Comparison of ENCODE assay signal across 8 mouse cellular contexts in the genomic region with DNA sequence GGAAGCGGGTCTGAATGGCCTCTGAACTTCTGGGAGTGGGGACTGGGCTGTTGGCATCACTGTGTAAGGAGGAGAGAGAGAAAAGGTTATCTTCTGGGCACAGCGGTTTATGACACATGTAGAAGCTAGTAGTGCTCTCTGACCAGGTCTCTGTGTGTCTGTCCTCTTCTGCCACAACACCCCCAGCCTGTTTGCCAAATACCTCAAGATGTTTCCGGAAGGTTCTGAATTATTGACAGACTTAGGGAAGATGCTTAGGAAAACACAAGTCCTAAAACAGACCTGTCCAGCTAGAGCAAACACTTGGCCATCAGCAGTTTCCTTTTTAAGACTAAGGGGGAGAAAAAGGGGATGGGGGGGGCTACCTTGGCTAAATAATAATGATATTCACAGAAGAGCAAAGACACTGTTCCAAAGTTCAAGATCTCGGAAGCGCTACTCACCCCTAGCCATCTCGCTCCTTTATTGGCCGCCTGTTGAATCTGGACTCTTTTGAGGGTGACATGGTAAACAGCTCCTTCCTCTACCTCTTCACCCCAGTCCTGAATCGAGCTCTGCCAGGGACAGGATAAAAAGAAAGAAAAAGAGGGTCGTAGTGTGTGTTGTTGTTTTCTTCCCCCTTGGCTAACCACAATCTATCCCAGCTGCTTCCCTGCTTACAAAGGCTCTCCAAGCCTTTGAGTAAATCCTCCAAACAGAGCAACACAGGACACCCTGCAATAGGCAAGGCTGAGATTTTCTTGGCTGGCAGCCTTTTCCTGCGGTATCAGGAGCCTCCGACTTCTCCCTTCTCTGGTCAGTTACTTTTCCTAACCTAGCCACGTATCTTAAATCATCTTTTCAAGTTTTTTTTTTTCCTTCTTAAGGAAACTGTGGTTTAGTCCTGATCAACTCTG.
DNase-seq lines count a peak whose midpoint lies in the region; ATAC-seq and TF ChIP-seq lines count a peak whose summit lies in the region.

No protein-coding gene starts in this region.

- TF ChIP-seq EP300 in heart, postnatal 0 days (IDR thresholded peaks at IDR 0.05; ENCODE audit: low read depth), result no peak

- ATAC-seq in heart, postnatal 0 days (ENCODE audit: insufficient read depth, low read depth), result peak; percentile 24; the same call in 1 of the 2 replicates

- WGBS in embryonic facial prominence, embryonic 10.5 days, result 36% methylated on average over 12 of the region's 12 CpGs
- 11% methylated on average over 12 of the region's 12 CpGs for WGBS in heart, postnatal 0 days
- WGBS in midbrain, embryonic 10.5 days, result 35% methylated on average over 12 of the region's 12 CpGs

- H3K9ac ChIP-seq in heart, postnatal 0 days (replicated peaks; ENCODE audit: low read depth, low read length), result peak overlapping the region; percentile 89

- peak overlapping the region; percentile 82 for H3K4me2 ChIP-seq in heart, postnatal 0 days (ENCODE audit: low read depth, low read length)

- H3K4me1 ChIP-seq in embryonic facial prominence, embryonic 10.5 days, result peaks cover 51% of the 10 kb centered on the region
- H3K4me1 ChIP-seq in heart, postnatal 0 days (ENCODE audit: control insufficient read depth, insufficient read depth), result peaks cover 39% of the 10 kb centered on the region
- peaks cover 43% of the 10 kb centered on the region for H3K4me1 ChIP-seq in midbrain, embryonic 10.5 days

- DNase-seq in adipocyte (ENCODE audit: low spot score), result peak; percentile 77
- DNase-seq in embryonic facial prominence, embryonic 10.5 days (ENCODE audit: low spot score), result peak; percentile 30
- DNase-seq in heart, postnatal 0 days (ENCODE audit: low spot score), result peak; percentile 72
- peak; percentile 66 for DNase-seq in kidney, postnatal 14 days
- DNase-seq in midbrain, embryonic 10.5 days (ENCODE audit: low spot score), result peak; percentile 24
- DNase-seq in thymus, postnatal 14 days, result no peak
- no peak for DNase-seq in cerebellum, postnatal 25 days
- no peak for DNase-seq in spleen, postnatal 14 days (ENCODE audit: low spot score in 2 of 2)

- H3K27ac ChIP-seq in embryonic facial prominence, embryonic 10.5 days (replicated peaks), result peak overlapping the region; percentile 93
- peak overlapping the region; percentile 96 for H3K27ac ChIP-seq in heart, postnatal 0 days (ENCODE audit: low read depth)
- H3K27ac ChIP-seq in midbrain, embryonic 10.5 days (replicated peaks), result peak overlapping the region; percentile 93

- peak overlapping the region; percentile 81 for H3K4me3 ChIP-seq in embryonic facial prominence, embryonic 10.5 days
- H3K4me3 ChIP-seq in heart, postnatal 0 days (ENCODE audit: low read depth, low read length), result peak overlapping the region; percentile 74
- H3K4me3 ChIP-seq in midbrain, embryonic 10.5 days, result peak overlapping the region; percentile 70

- peaks cover 40% of the 10 kb centered on the region for H3K36me3 ChIP-seq in embryonic facial prominence, embryonic 10.5 days (replicated peaks)
- peaks cover 15% of the 10 kb centered on the region for H3K36me3 ChIP-seq in heart, postnatal 0 days (replicated peaks; ENCODE audit: control insufficient read depth, insufficient read depth, low read length)
- peaks cover 19% of the 10 kb centered on the region for H3K36me3 ChIP-seq in midbrain, embryonic 10.5 days

- no peak for TF ChIP-seq CTCF in heart, postnatal 0 days (IDR thresholded peaks at IDR 0.05; ENCODE audit: low read depth)

- peaks cover 4% of the 10 kb centered on the region; the same call in 1 of the 2 replicates for H3K9me3 ChIP-seq in embryonic facial prominence, embryonic 10.5 days
- H3K9me3 ChIP-seq in heart, postnatal 0 days (replicated peaks; ENCODE audit: control insufficient read depth, low read length), result no peaks in the 10 kb centered on the region; the same call in 1 of the 2 replicates
- peaks cover 6% of the 10 kb centered on the region for H3K9me3 ChIP-seq in midbrain, embryonic 10.5 days (replicated peaks)

- peaks cover 11% of the 10 kb centered on the region; the same call in 1 of the 2 replicates for H3K27me3 ChIP-seq in embryonic facial prominence, embryonic 10.5 days (replicated peaks; ENCODE audit: low read depth, poor library complexity, severe bottlenecking)
- no peaks in the 10 kb centered on the region for H3K27me3 ChIP-seq in heart, postnatal 0 days (ENCODE audit: control insufficient read depth, insufficient read depth, low read length)
- H3K27me3 ChIP-seq in midbrain, embryonic 10.5 days (ENCODE audit: low read depth, poor library complexity, severe bottlenecking), result peaks cover 33% of the 10 kb centered on the region

Comparison
In these comparisons a context has a peak if more than half of its experiments do, and no peak if none do; other contexts are left out.
1. DNase-seq: peak in adipocyte (single experiment), embryonic facial prominence, embryonic 10.5 days (single experiment), heart, postnatal 0 days (single experiment), kidney, postnatal 14 days (single experiment) and midbrain, embryonic 10.5 days (single experiment); none in thymus, postnatal 14 days (single experiment), cerebellum, postnatal 25 days (0 of 2) and spleen, postnatal 14 days (0 of 2).
2. Peak in every context shown above with its lines, with median percentiles within 50 percentile points of each other: H3K27ac ChIP-seq and H3K4me3 ChIP-seq.